Mouse (Mus musculus) midbrain, embryonic 14.5 days (tissue): Measurements from ENCODE around the gene Etnk1. TPM values are rescaled to one million over a fixed set of nuclear protein-coding genes. Genes with fewer than 3 reads are reported as not detected.

Source experiments
- ATAC-seq: fragments of 200-750 bp; cut with Nextera tagmentation; 2 replicates; pipeline ENCODE4 v1.8.0; 2017; ENCODE audit warnings: moderate number of reproducible peaks, moderate library complexity; ENCODE audit not compliant: low FRiP score, low TSS enrichment
- DNase-seq: peaks from one replicate; pipeline ENCODE4 v3.0.0-alpha.2; 2015
- H3K27ac ChIP-seq: fragments of 300-500 bp; sonication (generic); replicated peaks from 2 replicates; pipeline ENCODE4 v1.5.1; 2014; ENCODE audit warnings: mild to moderate bottlenecking, low read depth, low read length, moderate library complexity
- H3K27me3 ChIP-seq: fragments of 300-500 bp; sonication (generic); 2 replicates; pipeline ENCODE4 v1.6.1; 2014; ENCODE audit warnings: low read length, control low read depth, mixed read lengths; ENCODE audit not compliant: control insufficient read depth, insufficient read depth
- H3K36me3 ChIP-seq: fragments of 300-500 bp; sonication (generic); 2 replicates; pipeline ENCODE4 v1.6.1; 2014; ENCODE audit warnings: low read length, control low read depth; ENCODE audit not compliant: control insufficient read depth, insufficient read depth
- H3K4me1 ChIP-seq: fragments of 300-500 bp; sonication (generic); 2 replicates; pipeline ENCODE4 v1.6.1; 2014; ENCODE audit warnings: mild to moderate bottlenecking, antibody characterized with exemption, low read length, control low read depth; ENCODE audit not compliant: control insufficient read depth, insufficient read depth
- H3K4me2 ChIP-seq: fragments of 300-500 bp; sonication (generic); 2 replicates; pipeline ENCODE4 v1.6.1; 2014; ENCODE audit warnings: mild to moderate bottlenecking, low read length, moderate library complexity
- H3K4me3 ChIP-seq: fragments of 300-500 bp; sonication (generic); replicated peaks from 2 replicates; pipeline ENCODE4 v1.5.1; 2014; ENCODE audit warnings: low read depth, low read length
- H3K9ac ChIP-seq: fragments of 300-500 bp; sonication (generic); replicated peaks from 2 replicates; pipeline ENCODE4 v1.6.1; 2014; ENCODE audit warnings: mild to moderate bottlenecking, low read length, moderate library complexity
- H3K9me3 ChIP-seq: fragments of 300-500 bp; sonication (generic); 2 replicates; pipeline ENCODE4 v1.6.1; 2016; ENCODE audit warnings: low read length, control low read depth, mixed read lengths; ENCODE audit not compliant: control insufficient read depth
- WGBS: fragments of 180-500 bp; shearing (Covaris S2); extraction: QIAGEN DNeasy Blood & Tissue Kit; methylation state at CpG from one replicate; pipeline ENCODE4 v1.1.7; 2014; 5-methylcytosine and 5-hydroxymethylcytosine counted together
- polyA plus RNA-seq: library from polyadenylated mRNA; unstranded; fragments of >200 nt; fragmentation: Nextera tagmentation; extraction: Ambion mirVana; gene quantifications from 2 replicates; pipeline ENCODE4 v1.2.1, GENCODE M21; 2014

Etnk1 gene
- polyA plus RNA-seq, 1 experiment from 2014 or later, result 62.0 TPM

- Histone ChIP-seq H3K36me3 (no peaks in the 10 kb centered on the region), H3K27ac (no peak overlapping the region), H3K4me2 (peak overlapping the region; percentile 43), H3K9me3 (no peaks in the 10 kb centered on the region), H3K4me3 (no peak overlapping the region), H3K27me3 (no peaks in the 10 kb centered on the region), H3K9ac (no peak overlapping the region), H3K4me1 (peaks cover 25% of the 10 kb centered on the region)
- 40% methylated on average over 14 of the region's 14 CpGs for WGBS
- ATAC-seq (no peak), DNase-seq (peak; percentile 47)
Measured at GRCm38 (mm10) chr6:143260560-143261288, 93.7 kb downstream of the Etnk1 start.

- Histone ChIP-seq H3K9me3 (no peaks in the 10 kb centered on the region), H3K4me1 (peaks cover 25% of the 10 kb centered on the region), H3K9ac (no peak overlapping the region), H3K27ac (no peak overlapping the region), H3K27me3 (no peaks in the 10 kb centered on the region), H3K4me3 (no peak overlapping the region), H3K4me2 (no peak overlapping the region), H3K36me3 (no peaks in the 10 kb centered on the region)
- 37% methylated on average over 8 of the region's 8 CpGs for WGBS
- ATAC-seq (no peak), DNase-seq (peak; percentile 21)
Measured at GRCm38 (mm10) chr6:143261289-143261665, 94.3 kb downstream of the Etnk1 start.

- Histone ChIP-seq H3K9ac (no peak overlapping the region), H3K27ac (no peak overlapping the region), H3K4me3 (no peak overlapping the region), H3K4me2 (no peak overlapping the region), H3K4me1 (peaks cover 10% of the 10 kb centered on the region), H3K27me3 (no peaks in the 10 kb centered on the region), H3K36me3 (no peaks in the 10 kb centered on the region), H3K9me3 (no peaks in the 10 kb centered on the region)
- ATAC-seq (no peak), DNase-seq (no peak)
- WGBS, result 94% methylated on average over 10 of the region's 10 CpGs
Measured at GRCm38 (mm10) chr6:143265482-143265881, 98.5 kb downstream of the Etnk1 start.

- H3K4me3 ChIP-seq, result no peak overlapping the region
- no peak for DNase-seq
- H3K9ac ChIP-seq, result no peak overlapping the region
- no peak overlapping the region for H3K4me2 ChIP-seq
- H3K36me3 ChIP-seq, result no peaks in the 10 kb centered on the region
- ATAC-seq, result no peak
- H3K9me3 ChIP-seq, result no peaks in the 10 kb centered on the region
- H3K27me3 ChIP-seq, result no peaks in the 10 kb centered on the region
- WGBS, result 54% methylated on average over 3 of the region's 3 CpGs
- no peaks in the 10 kb centered on the region for H3K4me1 ChIP-seq
- H3K27ac ChIP-seq, result no peak overlapping the region
Measured at GRCm38 (mm10) chr6:143279222-143279621, 112.2 kb downstream of the Etnk1 start.

Other genes starting within 250 kb of the Etnk1 start
- gene St8sia1, start 202.8 kb upstream of the Etnk1 start, polyA plus RNA-seq, result 7.5 and 8.4 TPM in 2 replicates
- gene C2cd5, start 67.1 kb upstream of the Etnk1 start, polyA plus RNA-seq, result 34.4 and 42.8 TPM in 2 replicates